Mouse (Mus musculus) C2C12 (cell line): ENCODE data around the gene Map2k2.

Experiments
- CEBPB ChIP-seq: IDR thresholded peaks from one replicate; pipeline ENCODE4 v1.6.1; 2011; ENCODE audit warnings: low read depth, mild to moderate bottlenecking, control low read depth, moderate library complexity
- CTCF ChIP-seq: IDR thresholded peaks from one replicate; pipeline ENCODE4 v1.5.1; 2011; ENCODE audit not compliant: control insufficient read depth, insufficient read depth, insufficient read length
- FOSL1 ChIP-seq: IDR thresholded peaks from one replicate; pipeline ENCODE4 v1.8.0; 2011; ENCODE audit warnings: mild to moderate bottlenecking, low read length; ENCODE audit not compliant: poor library complexity, insufficient read depth, severe bottlenecking
- MYOD1 ChIP-seq: IDR thresholded peaks from one replicate; pipeline ENCODE4 v1.6.1; 2011; ENCODE audit warnings: low read depth; ENCODE audit not compliant: control insufficient read depth, insufficient read length
- MYOG ChIP-seq: IDR thresholded peaks from one replicate; pipeline ENCODE4 v1.6.1; 2011; ENCODE audit not compliant: control insufficient read depth, insufficient read length; ENCODE audit errors: extremely low read depth

- TF ChIP-seq CTCF (peak; percentile 11), CEBPB (no peak), MYOD1 (no peak), MYOG (no peak), FOSL1 (no peak)
These were observed 18.7 kb upstream of the Map2k2 start for GRCm38 (mm10) chr10:81087021-81087420.
